Mouse (Mus musculus): Measurements from ENCODE around the gene Vps8. TPM values are rescaled to one million over a fixed set of nuclear protein-coding genes. Genes with fewer than 3 reads are reported as not detected.

The Vps8 gene
- polyA plus RNA-seq, 1 experiment from 2014 or later: 7.0 TPM

- Histone ChIP-seq H3K9me3 (ENCODE audit: control insufficient read depth, low read length) (no peaks in the 10 kb centered on the region), H3K27me3 (ENCODE audit: control insufficient read depth, insufficient read depth, low read length) (no peaks in the 10 kb centered on the region), H3K9ac (ENCODE audit: low read length) (no peak overlapping the region), H3K27ac (replicated peaks) (no peak overlapping the region), H3K4me3 (ENCODE audit: low read depth, low read length) (no peak overlapping the region), H3K36me3 (ENCODE audit: control insufficient read depth, insufficient read depth, low read length) (no peaks in the 10 kb centered on the region), H3K4me2 (replicated peaks; ENCODE audit: low read depth) (no peak overlapping the region), H3K4me1 (replicated peaks; ENCODE audit: control insufficient read depth, insufficient read depth) (no peaks in the 10 kb centered on the region)
- WGBS: 65% methylated on average over 2 of the region's 2 CpGs
- ATAC-seq (ENCODE audit: low FRiP score, low TSS enrichment) (no peak), DNase-seq (ENCODE audit: low spot score) (no peak)
- no peak for TF ChIP-seq EP300 (optimal IDR thresholded peaks at IDR 0.05)
- TF ChIP-seq CTCF (IDR thresholded peaks at IDR 0.05; ENCODE audit: low read depth): no peak
Measured at GRCm38 (mm10) chr16:21591511-21591910, 168.6 kb downstream of the Vps8 start.

- Histone ChIP-seq H3K4me1 (replicated peaks; ENCODE audit: control insufficient read depth, insufficient read depth) (no peaks in the 10 kb centered on the region), H3K36me3 (ENCODE audit: control insufficient read depth, insufficient read depth, low read length) (no peaks in the 10 kb centered on the region), H3K27ac (replicated peaks) (no peak overlapping the region), H3K4me3 (ENCODE audit: low read depth, low read length) (no peak overlapping the region), H3K4me2 (replicated peaks; ENCODE audit: low read depth) (no peak overlapping the region), H3K27me3 (ENCODE audit: control insufficient read depth, insufficient read depth, low read length) (no peaks in the 10 kb centered on the region), H3K9me3 (ENCODE audit: control insufficient read depth, low read length) (no peaks in the 10 kb centered on the region), H3K9ac (ENCODE audit: low read length) (no peak overlapping the region)
- TF ChIP-seq CTCF (IDR thresholded peaks at IDR 0.05; ENCODE audit: low read depth) (no peak), EP300 (optimal IDR thresholded peaks at IDR 0.05) (no peak)
- DNase-seq (ENCODE audit: low spot score): no peak
- 51% methylated on average over 6 of the region's 6 CpGs for WGBS
- ATAC-seq (ENCODE audit: low FRiP score, low TSS enrichment): no peak
Measured at GRCm38 (mm10) chr16:21595539-21595938, 172.6 kb downstream of the Vps8 start.

- Histone ChIP-seq H3K4me3 (ENCODE audit: low read depth, low read length) (no peak overlapping the region), H3K4me1 (replicated peaks; ENCODE audit: control insufficient read depth, insufficient read depth) (no peaks in the 10 kb centered on the region)
- no peak for TF ChIP-seq CTCF (IDR thresholded peaks at IDR 0.05; ENCODE audit: low read depth)
- no peak for TF ChIP-seq EP300 (optimal IDR thresholded peaks at IDR 0.05)
Measured at GRCm38 (mm10) chr16:21604354-21604753, 181.4 kb downstream of the Vps8 start.

GRCm38 (mm10) chr16:21606249-21607020, 183.5 kb downstream of the Vps8 start:
- ATAC-seq (ENCODE audit: low FRiP score, low TSS enrichment) (no peak), DNase-seq (ENCODE audit: low spot score) (no peak)
- Histone ChIP-seq H3K27ac (replicated peaks) (no peak overlapping the region), H3K4me2 (replicated peaks; ENCODE audit: low read depth) (no peak overlapping the region), H3K27me3 (ENCODE audit: control insufficient read depth, insufficient read depth, low read length) (no peaks in the 10 kb centered on the region), H3K9ac (ENCODE audit: low read length) (no peak overlapping the region), H3K36me3 (ENCODE audit: control insufficient read depth, insufficient read depth, low read length) (no peaks in the 10 kb centered on the region), H3K4me3 (ENCODE audit: low read depth, low read length) (no peak overlapping the region), H3K9me3 (ENCODE audit: control insufficient read depth, low read length) (no peaks in the 10 kb centered on the region), H3K4me1 (replicated peaks; ENCODE audit: control insufficient read depth, insufficient read depth) (no peaks in the 10 kb centered on the region)
- WGBS: 82% methylated on average over 6 of the region's 6 CpGs
- TF ChIP-seq EP300 (optimal IDR thresholded peaks at IDR 0.05) (no peak), CTCF (IDR thresholded peaks at IDR 0.05; ENCODE audit: low read depth) (no peak)

More at GRCm38 (mm10) chr16:21604354-21604753, 181.4 kb downstream of the Vps8 start:
- Histone ChIP-seq H3K9ac (ENCODE audit: low read length) (no peak overlapping the region), H3K4me2 (replicated peaks; ENCODE audit: low read depth) (no peak overlapping the region), H3K36me3 (ENCODE audit: control insufficient read depth, insufficient read depth, low read length) (no peaks in the 10 kb centered on the region), H3K27me3 (ENCODE audit: control insufficient read depth, insufficient read depth, low read length) (no peaks in the 10 kb centered on the region), H3K9me3 (ENCODE audit: control insufficient read depth, low read length) (no peaks in the 10 kb centered on the region), H3K27ac (replicated peaks) (no peak overlapping the region)
- DNase-seq (ENCODE audit: low spot score) (no peak), ATAC-seq (ENCODE audit: low FRiP score, low TSS enrichment) (no peak)
- WGBS: 91% methylated on average over 6 of the region's 6 CpGs

- no peak overlapping the region for H3K27ac ChIP-seq (replicated peaks)
- no peak overlapping the region for H3K4me2 ChIP-seq (replicated peaks; ENCODE audit: low read depth)
- no peaks in the 10 kb centered on the region for H3K4me1 ChIP-seq (replicated peaks; ENCODE audit: control insufficient read depth, insufficient read depth)
- WGBS: 63% methylated on average over 8 of the region's 8 CpGs
- no peaks in the 10 kb centered on the region for H3K9me3 ChIP-seq (ENCODE audit: control insufficient read depth, low read length)
- H3K36me3 ChIP-seq (ENCODE audit: control insufficient read depth, insufficient read depth, low read length): no peaks in the 10 kb centered on the region
- H3K9ac ChIP-seq (ENCODE audit: low read length): no peak overlapping the region
- no peaks in the 10 kb centered on the region for H3K27me3 ChIP-seq (ENCODE audit: control insufficient read depth, insufficient read depth, low read length)
- ATAC-seq (ENCODE audit: low FRiP score, low TSS enrichment) (no peak), DNase-seq (ENCODE audit: low spot score) (no peak)
- no peak overlapping the region for H3K4me3 ChIP-seq (ENCODE audit: low read depth, low read length)
- TF ChIP-seq EP300 (optimal IDR thresholded peaks at IDR 0.05) (no peak), CTCF (IDR thresholded peaks at IDR 0.05; ENCODE audit: low read depth) (no peak)
Measured at GRCm38 (mm10) chr16:21607021-21607650, 184.2 kb downstream of the Vps8 start.

- no peak for ATAC-seq (ENCODE audit: low FRiP score, low TSS enrichment)
- H3K27ac ChIP-seq (replicated peaks): no peak overlapping the region
Measured at GRCm38 (mm10) chr16:21607651-21608040, 184.7 kb downstream of the Vps8 start.

More at GRCm38 (mm10) chr16:21607651-21608040, 184.7 kb downstream of the Vps8 start:
- Histone ChIP-seq H3K27me3 (ENCODE audit: control insufficient read depth, insufficient read depth, low read length) (no peaks in the 10 kb centered on the region), H3K4me2 (replicated peaks; ENCODE audit: low read depth) (no peak overlapping the region), H3K9ac (ENCODE audit: low read length) (no peak overlapping the region), H3K4me3 (ENCODE audit: low read depth, low read length) (no peak overlapping the region), H3K9me3 (ENCODE audit: control insufficient read depth, low read length) (no peaks in the 10 kb centered on the region), H3K36me3 (ENCODE audit: control insufficient read depth, insufficient read depth, low read length) (no peaks in the 10 kb centered on the region), H3K4me1 (replicated peaks; ENCODE audit: control insufficient read depth, insufficient read depth) (no peaks in the 10 kb centered on the region)
- WGBS: 73% methylated on average over 5 of the region's 5 CpGs
- TF ChIP-seq CTCF (IDR thresholded peaks at IDR 0.05; ENCODE audit: low read depth) (no peak), EP300 (optimal IDR thresholded peaks at IDR 0.05) (no peak)
- DNase-seq (ENCODE audit: low spot score): no peak

Measured in stomach, postnatal 0 days (tissue).